Mouse (Mus musculus): ENCODE measurements around the gene Wnt5b. TPM values are rescaled to one million over a fixed set of nuclear protein-coding genes. Genes with fewer than 3 reads are reported as not detected.

Wnt5b gene
- polyA plus RNA-seq, 1 experiment from 2014 or later = 5.5 TPM

- Histone ChIP-seq H3K9ac (ENCODE audit: low read length) (no peak overlapping the region), H3K4me1 (replicated peaks; ENCODE audit: control insufficient read depth, insufficient read depth, low read length) (no peaks in the 10 kb centered on the region), H3K36me3 (ENCODE audit: control insufficient read depth, insufficient read depth, low read length) (no peaks in the 10 kb centered on the region), H3K4me3 (ENCODE audit: low read length) (no peak overlapping the region), H3K9me3 (ENCODE audit: control insufficient read depth, low read length) (no peaks in the 10 kb centered on the region), H3K27ac (ENCODE audit: low read length) (no peak overlapping the region), H3K27me3 (ENCODE audit: control insufficient read depth, insufficient read depth, low read depth, low read length) (no peaks in the 10 kb centered on the region; the same call in 1 of the 2 replicates), H3K4me2 (ENCODE audit: low read depth, low read length) (no peak overlapping the region)
- ATAC-seq (ENCODE audit: low read depth) = no peak
- 66% methylated on average over 12 of the region's 12 CpGs for WGBS
Measured at GRCm38 (mm10) chr6:119535867-119536266, 8.3 kb downstream of the Wnt5b start.

GRCm38 (mm10) chr6:119533170-119533709 is 10.9 kb downstream of the Wnt5b start:
- no peaks in the 10 kb centered on the region for H3K36me3 ChIP-seq (ENCODE audit: control insufficient read depth, insufficient read depth, low read length)
- no peak overlapping the region for H3K4me2 ChIP-seq (ENCODE audit: low read depth, low read length)
- WGBS = 44% methylated on average over 9 of the region's 9 CpGs
- no peak overlapping the region for H3K9ac ChIP-seq (ENCODE audit: low read length)
- H3K27me3 ChIP-seq (ENCODE audit: control insufficient read depth, insufficient read depth, low read depth, low read length) = no peaks in the 10 kb centered on the region
- peak; percentile 74 for ATAC-seq (ENCODE audit: low read depth)
- no peak overlapping the region for H3K4me3 ChIP-seq (ENCODE audit: low read length)
- H3K9me3 ChIP-seq (ENCODE audit: control insufficient read depth, low read length) = no peaks in the 10 kb centered on the region
- H3K4me1 ChIP-seq (replicated peaks; ENCODE audit: control insufficient read depth, insufficient read depth, low read length) = no peaks in the 10 kb centered on the region
- no peak overlapping the region for H3K27ac ChIP-seq (ENCODE audit: low read length)

- Histone ChIP-seq H3K9me3 (ENCODE audit: control insufficient read depth, low read length) (no peaks in the 10 kb centered on the region), H3K36me3 (ENCODE audit: control insufficient read depth, insufficient read depth, low read length) (no peaks in the 10 kb centered on the region), H3K4me3 (ENCODE audit: low read length) (no peak overlapping the region), H3K4me2 (ENCODE audit: low read depth, low read length) (no peak overlapping the region), H3K27ac (ENCODE audit: low read length) (no peak overlapping the region), H3K27me3 (ENCODE audit: control insufficient read depth, insufficient read depth, low read depth, low read length) (no peaks in the 10 kb centered on the region), H3K9ac (ENCODE audit: low read length) (no peak overlapping the region), H3K4me1 (replicated peaks; ENCODE audit: control insufficient read depth, insufficient read depth, low read length) (no peaks in the 10 kb centered on the region)
- 84% methylated on average over 3 of the region's 3 CpGs for WGBS
- ATAC-seq (ENCODE audit: low read depth) = no peak
Measured at GRCm38 (mm10) chr6:119529659-119530058, 14.5 kb downstream of the Wnt5b start.

GRCm38 (mm10) chr6:119526498-119526897 is 17.6 kb downstream of the Wnt5b start:
- no peak overlapping the region for H3K4me2 ChIP-seq (ENCODE audit: low read depth, low read length)

GRCm38 (mm10) chr6:119521931-119522391 is 22.2 kb downstream of the Wnt5b start:
- H3K9ac ChIP-seq (ENCODE audit: low read length) = no peak overlapping the region

More at GRCm38 (mm10) chr6:119526498-119526897, 17.6 kb downstream of the Wnt5b start:
- Histone ChIP-seq H3K9ac (ENCODE audit: low read length) (no peak overlapping the region), H3K36me3 (ENCODE audit: control insufficient read depth, insufficient read depth, low read length) (no peaks in the 10 kb centered on the region), H3K27ac (ENCODE audit: low read length) (no peak overlapping the region), H3K27me3 (ENCODE audit: control insufficient read depth, insufficient read depth, low read depth, low read length) (no peaks in the 10 kb centered on the region), H3K4me3 (ENCODE audit: low read length) (no peak overlapping the region), H3K9me3 (ENCODE audit: control insufficient read depth, low read length) (no peaks in the 10 kb centered on the region), H3K4me1 (replicated peaks; ENCODE audit: control insufficient read depth, insufficient read depth, low read length) (no peaks in the 10 kb centered on the region)
- no peak for ATAC-seq (ENCODE audit: low read depth)
- WGBS = 62% methylated on average over 5 of the region's 5 CpGs

GRCm38 (mm10) chr6:119521482-119521900 is 22.7 kb downstream of the Wnt5b start:
- Histone ChIP-seq H3K36me3 (ENCODE audit: control insufficient read depth, insufficient read depth, low read length) (no peaks in the 10 kb centered on the region), H3K27me3 (ENCODE audit: control insufficient read depth, insufficient read depth, low read depth, low read length) (no peaks in the 10 kb centered on the region), H3K4me3 (ENCODE audit: low read length) (no peak overlapping the region), H3K9ac (ENCODE audit: low read length) (no peak overlapping the region), H3K9me3 (ENCODE audit: control insufficient read depth, low read length) (no peaks in the 10 kb centered on the region), H3K4me1 (replicated peaks; ENCODE audit: control insufficient read depth, insufficient read depth, low read length) (no peaks in the 10 kb centered on the region), H3K27ac (ENCODE audit: low read length) (no peak overlapping the region), H3K4me2 (ENCODE audit: low read depth, low read length) (no peak overlapping the region)
- 80% methylated on average over 3 of the region's 3 CpGs for WGBS
- no peak for ATAC-seq (ENCODE audit: low read depth)

More at GRCm38 (mm10) chr6:119521931-119522391, 22.2 kb downstream of the Wnt5b start:
- Histone ChIP-seq H3K27me3 (ENCODE audit: control insufficient read depth, insufficient read depth, low read depth, low read length) (no peaks in the 10 kb centered on the region), H3K4me3 (ENCODE audit: low read length) (no peak overlapping the region), H3K9me3 (ENCODE audit: control insufficient read depth, low read length) (no peaks in the 10 kb centered on the region), H3K27ac (ENCODE audit: low read length) (no peak overlapping the region), H3K4me1 (replicated peaks; ENCODE audit: control insufficient read depth, insufficient read depth, low read length) (no peaks in the 10 kb centered on the region), H3K36me3 (ENCODE audit: control insufficient read depth, insufficient read depth, low read length) (no peaks in the 10 kb centered on the region), H3K4me2 (ENCODE audit: low read depth, low read length) (no peak overlapping the region)
- WGBS = 29% methylated on average over 3 of the region's 3 CpGs
- ATAC-seq (ENCODE audit: low read depth) = no peak

- no peak overlapping the region for H3K27ac ChIP-seq (ENCODE audit: low read length)
- WGBS = 37% methylated on average over 9 of the region's 9 CpGs
- H3K4me1 ChIP-seq (replicated peaks; ENCODE audit: control insufficient read depth, insufficient read depth, low read length) = no peaks in the 10 kb centered on the region
- no peak overlapping the region for H3K9ac ChIP-seq (ENCODE audit: low read length)
- no peaks in the 10 kb centered on the region for H3K36me3 ChIP-seq (ENCODE audit: control insufficient read depth, insufficient read depth, low read length)
- no peak overlapping the region for H3K4me2 ChIP-seq (ENCODE audit: low read depth, low read length)
- H3K27me3 ChIP-seq (ENCODE audit: control insufficient read depth, insufficient read depth, low read depth, low read length) = no peaks in the 10 kb centered on the region
- no peak overlapping the region for H3K4me3 ChIP-seq (ENCODE audit: low read length)
- no peaks in the 10 kb centered on the region for H3K9me3 ChIP-seq (ENCODE audit: control insufficient read depth, low read length)
- ATAC-seq (ENCODE audit: low read depth) = no peak
Measured at GRCm38 (mm10) chr6:119520731-119521130, 23.4 kb downstream of the Wnt5b start.

GRCm38 (mm10) chr6:119514085-119514484 is 30.1 kb downstream of the Wnt5b start:
- WGBS = 50% methylated on average over 7 of the region's 7 CpGs

GRCm38 (mm10) chr6:119513452-119513851 is 30.7 kb downstream of the Wnt5b start:
- H3K27ac ChIP-seq (ENCODE audit: low read length) = no peak overlapping the region
- no peaks in the 10 kb centered on the region for H3K27me3 ChIP-seq (ENCODE audit: control insufficient read depth, insufficient read depth, low read depth, low read length)
- 78% methylated on average over 5 of the region's 5 CpGs for WGBS
- no peak overlapping the region for H3K4me2 ChIP-seq (ENCODE audit: low read depth, low read length)
- ATAC-seq (ENCODE audit: low read depth) = no peak
- H3K9me3 ChIP-seq (ENCODE audit: control insufficient read depth, low read length) = no peaks in the 10 kb centered on the region
- H3K4me1 ChIP-seq (replicated peaks; ENCODE audit: control insufficient read depth, insufficient read depth, low read length) = no peaks in the 10 kb centered on the region; the same call in 1 of the 2 replicates
- H3K36me3 ChIP-seq (ENCODE audit: control insufficient read depth, insufficient read depth, low read length) = no peaks in the 10 kb centered on the region
- H3K9ac ChIP-seq (ENCODE audit: low read length) = no peak overlapping the region
- H3K4me3 ChIP-seq (ENCODE audit: low read length) = no peak overlapping the region

More at GRCm38 (mm10) chr6:119514085-119514484, 30.1 kb downstream of the Wnt5b start:
- Histone ChIP-seq H3K9me3 (ENCODE audit: control insufficient read depth, low read length) (no peaks in the 10 kb centered on the region), H3K36me3 (ENCODE audit: control insufficient read depth, insufficient read depth, low read length) (no peaks in the 10 kb centered on the region), H3K4me1 (replicated peaks; ENCODE audit: control insufficient read depth, insufficient read depth, low read length) (no peaks in the 10 kb centered on the region; the same call in 1 of the 2 replicates), H3K27ac (ENCODE audit: low read length) (no peak overlapping the region), H3K4me3 (ENCODE audit: low read length) (no peak overlapping the region), H3K9ac (ENCODE audit: low read length) (no peak overlapping the region), H3K27me3 (ENCODE audit: control insufficient read depth, insufficient read depth, low read depth, low read length) (no peaks in the 10 kb centered on the region), H3K4me2 (ENCODE audit: low read depth, low read length) (no peak overlapping the region)
- ATAC-seq (ENCODE audit: low read depth) = no peak

All from lung, embryonic 16.5 days (tissue).